Mouse (Mus musculus) hindbrain, embryonic 13.5 days (tissue): ENCODE measurements around the gene Hip1r. TPM values are rescaled to one million over a fixed set of nuclear protein-coding genes. Genes with fewer than 3 reads are reported as not detected.
A peak's percentile ranks its signal among the peaks of the same experiment; 100 is the strongest.

ENCODE experiments used
- ATAC-seq: fragments of 200-750 bp; cut with Nextera tagmentation; 2 replicates; pipeline ENCODE4 v1.8.0; 2017; ENCODE audit warnings: moderate TSS enrichment; ENCODE audit not compliant: low FRiP score
- H3K27ac ChIP-seq: fragments of 300-500 bp; sonication (generic); 2 replicates; pipeline ENCODE4 v1.5.1; 2015; ENCODE audit warnings: inconsistent platforms, mild to moderate bottlenecking, moderate library complexity
- H3K27me3 ChIP-seq: fragments of 300-500 bp; sonication (generic); 2 replicates; pipeline ENCODE4 v1.6.1; 2015; ENCODE audit warnings: mild to moderate bottlenecking, inconsistent platforms
- H3K36me3 ChIP-seq: fragments of 300-500 bp; sonication (generic); 2 replicates; pipeline ENCODE4 v1.6.1; 2015; ENCODE audit warnings: mild to moderate bottlenecking, inconsistent platforms
- H3K4me1 ChIP-seq: fragments of 300-500 bp; sonication (generic); replicated peaks from 2 replicates; pipeline ENCODE4 v1.6.1; 2015; ENCODE audit warnings: inconsistent platforms
- H3K4me2 ChIP-seq: fragments of 300-500 bp; sonication (generic); 2 replicates; pipeline ENCODE4 v1.6.1; 2015; ENCODE audit warnings: inconsistent platforms, mild to moderate bottlenecking, moderate library complexity
- H3K4me3 ChIP-seq: fragments of 300-500 bp; sonication (generic); 2 replicates; pipeline ENCODE4 v1.5.1; 2015; ENCODE audit warnings: mild to moderate bottlenecking, inconsistent platforms
- H3K9ac ChIP-seq: fragments of 300-500 bp; sonication (generic); 2 replicates; pipeline ENCODE4 v1.6.1; 2015; ENCODE audit warnings: mild to moderate bottlenecking, inconsistent platforms
- H3K9me3 ChIP-seq: fragments of 300-500 bp; sonication (generic); 2 replicates; pipeline ENCODE4 v1.6.1; 2016; ENCODE audit warnings: inconsistent platforms
- WGBS: fragments of 180-500 bp; shearing (Covaris S2); methylation state at CpG from one replicate; pipeline ENCODE4 v1.1.7; 2015; 5-methylcytosine and 5-hydroxymethylcytosine counted together
- polyA plus RNA-seq: library from polyadenylated mRNA; unstranded; fragments of >200 nt; fragmentation: Nextera tagmentation; extraction: Ambion mirVana; gene quantifications from 2 replicates; pipeline ENCODE4 v1.2.1, GENCODE M21; 2015

Gene Hip1r
- polyA plus RNA-seq, 1 experiment from 2014 or later: 25.5 TPM

GRCm38 (mm10) chr5:124024677-124025076 is 51.2 kb downstream of the Hip1r start:
- WGBS: 46% methylated on average over 6 of the region's 6 CpGs

GRCm38 (mm10) chr5:124025146-124025545 is 51.7 kb downstream of the Hip1r start:
- ATAC-seq: no peak

More at GRCm38 (mm10) chr5:124024677-124025076, 51.2 kb downstream of the Hip1r start:
- H3K27me3 ChIP-seq: no peaks in the 10 kb centered on the region
- peak overlapping the region; percentile 59; the same call in 1 of the 2 replicates for H3K9ac ChIP-seq
- peak overlapping the region; percentile 75 for H3K27ac ChIP-seq
- H3K4me2 ChIP-seq: peak overlapping the region; percentile 13; the same call in 1 of the 2 replicates
- no peaks in the 10 kb centered on the region for H3K9me3 ChIP-seq
- H3K4me3 ChIP-seq: no peak overlapping the region
- peaks cover 27% of the 10 kb centered on the region for H3K36me3 ChIP-seq
- ATAC-seq: no peak
- peaks cover 81% of the 10 kb centered on the region for H3K4me1 ChIP-seq

GRCm38 (mm10) chr5:124025587-124026441 is 52.4 kb downstream of the Hip1r start:
- no peak for ATAC-seq
- peaks cover 27% of the 10 kb centered on the region for H3K36me3 ChIP-seq
- H3K9ac ChIP-seq: peak overlapping the region; percentile 59; the same call in 1 of the 2 replicates
- H3K4me2 ChIP-seq: 0 out of 2 replicates have a peak overlapping the region, but pooled peaks have one; percentile 4
- no peaks in the 10 kb centered on the region for H3K27me3 ChIP-seq
- H3K27ac ChIP-seq: 0 out of 2 replicates have a peak overlapping the region, but pooled peaks have one; percentile 50
- no peak overlapping the region for H3K4me3 ChIP-seq
- 77% methylated on average over 15 of the region's 15 CpGs for WGBS
- H3K9me3 ChIP-seq: no peaks in the 10 kb centered on the region
- H3K4me1 ChIP-seq: peaks cover 83% of the 10 kb centered on the region

More at GRCm38 (mm10) chr5:124025146-124025545, 51.7 kb downstream of the Hip1r start:
- 36% methylated on average over 9 of the region's 9 CpGs for WGBS
- no peaks in the 10 kb centered on the region for H3K9me3 ChIP-seq
- H3K4me3 ChIP-seq: no peak overlapping the region
- peak overlapping the region; percentile 59; the same call in 1 of the 2 replicates for H3K9ac ChIP-seq
- H3K36me3 ChIP-seq: peaks cover 27% of the 10 kb centered on the region
- H3K27me3 ChIP-seq: no peaks in the 10 kb centered on the region
- peak overlapping the region; percentile 75 for H3K27ac ChIP-seq
- peak overlapping the region; percentile 13; the same call in 1 of the 2 replicates for H3K4me2 ChIP-seq
- peaks cover 81% of the 10 kb centered on the region for H3K4me1 ChIP-seq

- WGBS: 41% methylated on average over 5 of the region's 5 CpGs
- H3K4me2 ChIP-seq: 0 out of 2 replicates have a peak overlapping the region, but pooled peaks have one; percentile 1
- no peaks in the 10 kb centered on the region for H3K27me3 ChIP-seq
- H3K9me3 ChIP-seq: no peaks in the 10 kb centered on the region
- peaks cover 19% of the 10 kb centered on the region for H3K36me3 ChIP-seq
- H3K27ac ChIP-seq: peak overlapping the region; percentile 50
- no peak for ATAC-seq
- H3K4me1 ChIP-seq: peaks cover 83% of the 10 kb centered on the region
- no peak overlapping the region for H3K4me3 ChIP-seq
- H3K9ac ChIP-seq: no peak overlapping the region
Observed at GRCm38 (mm10) chr5:124026568-124026967, 53.1 kb downstream of the Hip1r start.

GRCm38 (mm10) chr5:124027702-124028470 is 54.5 kb downstream of the Hip1r start:
- Histone ChIP-seq H3K4me1 (peaks cover 77% of the 10 kb centered on the region), H3K4me3 (no peak overlapping the region; the same call in 1 of the 2 replicates), H3K27ac (peak overlapping the region; percentile 27), H3K9ac (peak overlapping the region; percentile 36; the same call in 1 of the 2 replicates), H3K36me3 (peaks cover 11% of the 10 kb centered on the region; the same call in 1 of the 2 replicates), H3K27me3 (no peaks in the 10 kb centered on the region), H3K9me3 (no peaks in the 10 kb centered on the region), H3K4me2 (peak overlapping the region; percentile 78)
- WGBS: 69% methylated on average over 19 of the region's 19 CpGs
- ATAC-seq: no peak

- Histone ChIP-seq H3K4me1 (peaks cover 69% of the 10 kb centered on the region), H3K27ac (peak overlapping the region; percentile 27; the same call in 1 of the 2 replicates), H3K36me3 (peaks cover 11% of the 10 kb centered on the region; the same call in 1 of the 2 replicates), H3K9ac (peak overlapping the region; percentile 36; the same call in 1 of the 2 replicates), H3K4me2 (peak overlapping the region; percentile 78), H3K27me3 (no peaks in the 10 kb centered on the region), H3K4me3 (peak overlapping the region; percentile 91; the same call in 1 of the 2 replicates), H3K9me3 (no peaks in the 10 kb centered on the region)
- WGBS: 43% methylated on average over 7 of the region's 7 CpGs
- ATAC-seq: no peak
Observed at GRCm38 (mm10) chr5:124028680-124029079, 55.3 kb downstream of the Hip1r start.

- H3K27me3 ChIP-seq: no peaks in the 10 kb centered on the region
- H3K4me2 ChIP-seq: peak overlapping the region; percentile 78
- H3K9ac ChIP-seq: peak overlapping the region; percentile 99; the same call in 1 of the 2 replicates
- peaks cover 11% of the 10 kb centered on the region; the same call in 1 of the 2 replicates for H3K36me3 ChIP-seq
- H3K9me3 ChIP-seq: no peaks in the 10 kb centered on the region
- peaks cover 61% of the 10 kb centered on the region for H3K4me1 ChIP-seq
- H3K4me3 ChIP-seq: peak overlapping the region; percentile 91
- H3K27ac ChIP-seq: peak overlapping the region; percentile 97
- ATAC-seq: no peak
- 88% methylated on average over 19 of the region's 19 CpGs for WGBS
Observed at GRCm38 (mm10) chr5:124029220-124030035, 56.0 kb downstream of the Hip1r start.

GRCm38 (mm10) chr5:124030386-124031067 is 57.1 kb downstream of the Hip1r start:
- peak overlapping the region; percentile 99 for H3K9ac ChIP-seq
- no peaks in the 10 kb centered on the region for H3K27me3 ChIP-seq
- H3K4me3 ChIP-seq: peak overlapping the region; percentile 91
- H3K4me2 ChIP-seq: peak overlapping the region; percentile 78
- H3K9me3 ChIP-seq: no peaks in the 10 kb centered on the region
- 13% methylated on average over 12 of the region's 12 CpGs for WGBS
- H3K27ac ChIP-seq: peak overlapping the region; percentile 97
- peak; percentile 14; the same call in 1 of the 2 replicates for ATAC-seq
- peaks cover 50% of the 10 kb centered on the region for H3K4me1 ChIP-seq
- H3K36me3 ChIP-seq: peaks cover 11% of the 10 kb centered on the region; the same call in 1 of the 2 replicates

- no peaks in the 10 kb centered on the region for H3K27me3 ChIP-seq
- H3K4me3 ChIP-seq: peak overlapping the region; percentile 91
- under 1% methylated on average over 25 of the region's 26 CpGs for WGBS
- peak; percentile 57 for ATAC-seq
- H3K4me1 ChIP-seq: peaks cover 43% of the 10 kb centered on the region
- peak overlapping the region; percentile 99 for H3K9ac ChIP-seq
- H3K4me2 ChIP-seq: peak overlapping the region; percentile 78
- no peaks in the 10 kb centered on the region for H3K9me3 ChIP-seq
- peaks cover 5% of the 10 kb centered on the region; the same call in 1 of the 2 replicates for H3K36me3 ChIP-seq
- H3K27ac ChIP-seq: peak overlapping the region; percentile 97
Observed at GRCm38 (mm10) chr5:124031068-124031955, 57.9 kb downstream of the Hip1r start.

- H3K4me3 ChIP-seq: peak within 1 kb of the TSS; percentile 91
- H3K36me3 ChIP-seq: 0 out of 2 replicates have a peak, but pooled peaks cover 3% of the 10 kb centered on the region
- no peaks in the 10 kb centered on the region for H3K9me3 ChIP-seq
- peak within 1 kb of the TSS; percentile 78 for H3K4me2 ChIP-seq
- no peaks in the 10 kb centered on the region for H3K27me3 ChIP-seq
- peak; percentile 61 for ATAC-seq
- under 1% methylated on average over 52 of the region's 52 CpGs for WGBS
- H3K9ac ChIP-seq: peak within 1 kb of the TSS; percentile 99
- H3K4me1 ChIP-seq: peaks cover 41% of the 10 kb centered on the region
- peak within 1 kb of the TSS; percentile 97 for H3K27ac ChIP-seq
Observed at GRCm38 (mm10) chr5:124032001-124032508, 58.6 kb downstream of the Hip1r start, which contains the start of gene Vps37b. TSS of gene Vps37b (minus strand) at chr5:124032270.
